Mouse (Mus musculus) embryonic fibroblast, embryonic 13.5 days (primary cell): ENCODE results near the gene Nup93. TPM values are rescaled to one million over a fixed set of nuclear protein-coding genes. Genes with fewer than 3 reads are reported as not detected.

Source experiments
- H3K27ac ChIP-seq: 2 replicates; pipeline ENCODE4 v1.5.1; 2012; ENCODE audit warnings: low read length, control low read depth, inconsistent platforms; ENCODE audit not compliant: insufficient read depth
- H3K4me1 ChIP-seq: 2 replicates; pipeline ENCODE4 v1.6.1; 2011; ENCODE audit warnings: low read length; ENCODE audit not compliant: control insufficient read depth, insufficient read depth
- H3K4me3 ChIP-seq: 2 replicates; pipeline ENCODE4 v1.5.1; 2011; ENCODE audit warnings: mild to moderate bottlenecking, control low read depth, low read length; ENCODE audit not compliant: insufficient read depth
- CTCF ChIP-seq: IDR thresholded peaks from 2 replicates; pipeline ENCODE4 v1.5.1; 2011; ENCODE audit warnings: mild to moderate bottlenecking, control low read depth, low read length, moderate library complexity, borderline replicate concordance; ENCODE audit not compliant: insufficient read depth
- POLR2A ChIP-seq: IDR thresholded peaks from 2 replicates; pipeline ENCODE4 v1.6.1; 2011; ENCODE audit warnings: low read depth, mild to moderate bottlenecking, control low read depth, low read length, moderate library complexity
- polyA plus RNA-seq: library from polyadenylated mRNA; stranded (reverse); fragments of >200 nt; gene quantifications from 2 replicates; pipeline ENCODE4 v1.2.4, GENCODE M21; 2011; ENCODE audit warnings: low read depth; ENCODE audit not compliant: missing spikeins, insufficient read length

The Nup93 gene
- polyA plus RNA-seq, 1 experiment, result 65.0 TPM

DNA sequence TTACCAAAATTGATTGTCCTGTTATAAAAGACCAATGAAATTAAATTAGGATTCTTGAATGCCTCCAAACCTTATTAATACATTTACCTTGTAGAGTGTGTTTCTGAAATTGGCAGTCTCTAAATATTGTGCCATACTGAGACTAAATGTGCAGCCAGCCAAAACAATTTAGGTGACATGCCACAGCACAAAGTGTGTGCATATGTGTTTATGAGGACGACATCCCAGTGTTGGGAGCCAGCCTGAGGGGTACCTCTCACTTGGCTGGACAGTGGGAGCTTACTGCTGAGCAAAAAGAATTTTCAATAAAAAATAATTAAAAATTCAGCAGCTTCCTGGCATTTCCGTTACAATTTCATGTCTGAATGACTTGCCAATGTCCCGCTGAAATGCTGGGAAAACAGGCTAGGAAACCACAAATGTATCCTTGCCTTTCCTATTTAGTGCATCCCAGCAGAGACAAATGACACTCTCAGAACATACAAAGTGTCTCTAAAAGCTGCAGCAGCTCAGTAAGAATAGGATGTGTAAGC lies 68.2 kb downstream of the Nup93 start:
- TF ChIP-seq CTCF (no peak), POLR2A (no peak)
- Histone ChIP-seq H3K4me1 (peaks cover 5% of the 10 kb centered on the region), H3K4me3 (no peak overlapping the region), H3K27ac (no peak overlapping the region)

- no peak overlapping the region for H3K4me3 ChIP-seq
- H3K4me1 ChIP-seq, result peaks cover 5% of the 10 kb centered on the region
- H3K27ac ChIP-seq, result no peak overlapping the region
- TF ChIP-seq POLR2A (no peak), CTCF (no peak)
Observed at GRCm38 (mm10) chr8:94284204-94284603, 69.8 kb downstream of the Nup93 start.

DNA sequence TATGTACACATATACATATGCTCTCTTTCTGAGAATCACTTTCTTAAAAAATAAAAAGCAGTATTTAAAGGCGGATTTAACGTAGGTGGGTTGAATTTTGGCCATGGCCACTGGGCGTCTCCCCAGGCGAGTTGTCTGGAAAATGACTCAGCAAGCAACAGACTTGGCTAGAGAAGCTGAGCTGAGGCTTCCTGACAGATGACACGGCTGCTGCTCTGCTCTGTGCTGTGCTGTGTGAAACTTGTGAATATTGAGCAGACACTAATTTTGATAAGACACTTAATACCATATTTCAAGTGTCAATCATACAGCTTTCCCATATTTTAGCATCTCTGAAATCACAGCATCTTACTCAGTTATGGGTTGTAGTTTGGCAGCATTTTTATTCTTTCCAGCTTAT lies 76.2 kb downstream of the Nup93 start:
- Histone ChIP-seq H3K27ac (peak overlapping the region; percentile 95), H3K4me3 (no peak overlapping the region), H3K4me1 (peaks cover 13% of the 10 kb centered on the region)
- TF ChIP-seq CTCF (no peak), POLR2A (no peak)

DNA sequence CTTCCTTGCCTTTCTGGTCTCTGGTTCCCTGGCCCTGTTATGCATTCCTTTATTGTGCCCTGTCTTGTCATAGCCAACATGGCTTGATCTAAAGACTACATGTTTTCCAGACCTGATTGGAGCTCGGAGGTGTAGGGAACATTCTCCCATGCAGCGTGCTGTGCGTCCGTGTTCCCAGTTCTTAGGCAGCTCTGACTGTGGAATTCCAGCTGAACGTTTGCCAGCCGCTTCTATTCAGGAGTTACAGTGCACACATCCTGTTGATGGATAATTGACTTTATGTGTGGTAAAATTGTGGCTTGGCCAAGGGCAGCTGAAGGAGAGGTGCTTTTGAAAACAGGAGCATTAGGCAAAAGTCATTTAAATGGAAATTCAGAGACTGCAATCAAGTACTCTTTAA lies 77.7 kb downstream of the Nup93 start:
- peak overlapping the region; percentile 21; the same call in 1 of the 2 replicates for H3K27ac ChIP-seq
- peaks cover 13% of the 10 kb centered on the region for H3K4me1 ChIP-seq
- no peak overlapping the region for H3K4me3 ChIP-seq
- TF ChIP-seq CTCF (no peak), POLR2A (no peak)

DNA sequence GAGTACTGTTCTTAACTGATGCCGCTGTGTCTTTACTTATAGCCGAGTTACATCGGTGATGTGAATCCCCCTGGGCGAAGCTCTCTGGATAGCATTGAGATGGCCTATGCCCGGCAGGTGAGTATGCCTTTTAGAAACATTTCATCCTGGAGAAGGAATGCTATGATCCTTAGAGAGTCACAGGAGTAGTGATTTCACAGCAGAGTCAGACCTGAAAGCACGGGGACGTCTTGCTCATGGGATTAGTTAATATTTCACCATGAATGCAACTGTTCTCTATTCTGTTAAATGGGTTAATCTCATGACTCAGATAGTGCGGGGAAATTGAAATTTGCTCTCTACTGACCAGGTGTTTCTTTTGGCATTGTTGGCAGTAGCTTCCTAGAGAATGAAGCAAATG lies 78.3 kb downstream of the Nup93 start:
- H3K4me1 ChIP-seq, result peaks cover 13% of the 10 kb centered on the region
- H3K4me3 ChIP-seq, result no peak overlapping the region
- no peak overlapping the region for H3K27ac ChIP-seq
- TF ChIP-seq CTCF (no peak), POLR2A (no peak)

DNA sequence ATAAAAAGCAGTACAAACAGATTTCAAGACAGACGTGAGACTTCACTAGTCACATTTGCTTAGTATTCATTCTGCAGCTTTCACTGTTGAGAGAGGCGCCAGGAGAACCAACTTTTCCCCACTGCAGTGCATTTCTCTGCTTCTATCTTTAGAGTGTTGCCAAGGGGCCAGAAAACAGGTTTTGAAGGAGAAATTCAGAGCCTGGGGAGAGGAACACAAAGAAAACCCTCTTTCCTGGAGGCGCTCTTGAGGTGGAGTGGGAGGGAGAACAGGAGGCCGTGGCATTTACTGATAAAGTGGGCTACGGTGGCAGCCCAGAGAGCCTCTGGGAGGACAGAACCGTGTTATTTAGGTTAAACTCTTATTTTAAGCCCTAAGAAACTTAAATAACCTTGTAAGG lies 81.3 kb downstream of the Nup93 start:
- Histone ChIP-seq H3K4me3 (no peak overlapping the region), H3K4me1 (peaks cover 10% of the 10 kb centered on the region; the same call in 1 of the 2 replicates), H3K27ac (no peak overlapping the region)
- TF ChIP-seq CTCF, result no peak
- no peak for TF ChIP-seq POLR2A

DNA sequence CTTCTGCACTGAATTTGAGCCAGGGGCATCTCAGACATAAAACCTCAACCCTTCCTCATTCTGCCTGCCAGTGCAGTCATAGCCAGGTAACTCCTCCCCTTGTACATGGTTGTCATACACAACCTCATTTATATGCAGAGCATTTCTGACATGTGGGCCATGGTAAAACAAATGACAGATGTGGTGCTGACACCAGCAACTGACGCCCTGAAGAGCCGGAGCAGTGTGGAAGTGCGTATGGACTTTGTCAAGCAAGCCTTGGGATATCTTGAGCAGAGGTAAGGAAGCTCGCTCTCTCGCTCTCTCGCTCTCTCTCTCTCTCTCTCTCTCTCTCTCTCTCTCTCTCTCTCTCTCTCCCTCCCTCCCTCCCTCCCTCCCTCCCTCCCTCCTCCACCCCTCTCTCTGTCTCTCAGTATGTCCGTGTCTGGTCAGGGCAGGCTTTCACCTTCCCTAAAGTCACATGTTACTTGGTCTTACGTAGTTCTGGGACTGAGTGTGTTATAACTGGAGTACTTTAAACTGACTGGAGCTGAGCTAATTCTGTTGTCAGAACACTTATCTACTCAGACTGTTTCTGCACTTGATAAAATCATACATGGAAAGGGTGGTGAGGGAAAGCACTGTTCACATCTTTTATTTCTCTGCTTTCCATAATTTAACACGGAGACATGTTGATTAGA lies 82.1 kb downstream of the Nup93 start:
- Histone ChIP-seq H3K27ac (no peak overlapping the region), H3K4me3 (no peak overlapping the region), H3K4me1 (0 out of 2 replicates have a peak, but pooled peaks cover 6% of the 10 kb centered on the region)
- TF ChIP-seq POLR2A (no peak), CTCF (no peak)

GRCm38 (mm10) chr8:94297101-94297500 lies 82.7 kb downstream of the Nup93 start:
- H3K27ac ChIP-seq, result no peak overlapping the region
- 0 out of 2 replicates have a peak, but pooled peaks cover under 1% of the 10 kb centered on the region for H3K4me1 ChIP-seq
- TF ChIP-seq CTCF (no peak), POLR2A (no peak)

DNA sequence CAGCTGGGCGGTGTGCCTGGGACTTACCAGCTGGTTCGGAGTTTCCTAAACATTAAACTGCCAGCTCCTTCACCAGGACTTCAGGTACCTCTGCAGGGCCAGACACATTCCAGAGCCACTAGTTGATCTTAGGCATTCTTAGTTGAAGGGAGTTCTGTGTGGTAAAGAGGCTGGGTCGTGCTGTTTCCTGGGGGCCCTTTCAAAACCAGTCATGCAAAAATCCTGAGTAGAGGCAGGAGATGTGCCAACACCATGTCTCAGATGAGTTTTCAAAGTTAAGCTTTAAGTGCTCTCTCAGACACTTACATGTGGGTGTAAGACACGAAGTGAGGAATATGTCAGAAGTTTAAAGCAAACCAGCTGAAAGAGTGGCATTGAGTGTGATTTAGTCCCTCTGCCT lies 86.4 kb downstream of the Nup93 start:
- Histone ChIP-seq H3K4me3 (no peak overlapping the region), H3K27ac (no peak overlapping the region), H3K4me1 (no peaks in the 10 kb centered on the region)
- TF ChIP-seq CTCF (no peak), POLR2A (no peak)

More at GRCm38 (mm10) chr8:94297101-94297500, 82.7 kb downstream of the Nup93 start:
- no peak overlapping the region for H3K4me3 ChIP-seq

- Histone ChIP-seq H3K4me1 (no peaks in the 10 kb centered on the region), H3K27ac (no peak overlapping the region), H3K4me3 (no peak overlapping the region)
- no peak for TF ChIP-seq CTCF
- no peak for TF ChIP-seq POLR2A
Observed at GRCm38 (mm10) chr8:94304412-94304811, 90.0 kb downstream of the Nup93 start.
